Mouse (Mus musculus) spleen, postnatal 10 days (tissue): ENCODE data around the gene Vmn1r236.
A peak's percentile ranks its signal among the peaks of the same experiment; 100 is the strongest.

Experiments
- DNase-seq, 2 experiments: peaks; one replicate each; pipeline ENCODE4 v3.0.0; 2021 to 2022; ENCODE audit warnings: low spot score in 2 of 2

Gene Vmn1r236

DNA sequence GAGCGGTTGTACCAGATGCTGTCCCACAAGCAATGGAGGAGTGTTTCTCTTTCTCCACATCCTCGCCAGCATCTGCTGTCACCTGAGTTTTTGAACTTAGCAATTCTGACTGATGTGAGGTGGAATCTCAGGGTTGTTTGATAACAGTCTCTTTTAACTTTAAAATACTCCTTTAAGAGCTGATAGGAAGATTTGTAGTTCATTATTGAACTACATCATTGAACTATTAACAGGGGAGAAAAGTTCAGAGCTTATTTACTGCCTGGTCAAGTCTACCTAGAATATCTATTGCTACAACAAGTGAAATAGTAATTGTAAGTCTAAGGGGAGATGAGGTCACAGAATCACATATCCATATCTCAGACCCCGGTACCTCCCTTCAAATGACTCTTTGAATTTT is at the start of gene Vmn1r236:
Gene Vmn1r236 (plus strand): TSS at position 301 of the 400 bp plus-strand sequence.
- DNase-seq = no peak

DNA sequence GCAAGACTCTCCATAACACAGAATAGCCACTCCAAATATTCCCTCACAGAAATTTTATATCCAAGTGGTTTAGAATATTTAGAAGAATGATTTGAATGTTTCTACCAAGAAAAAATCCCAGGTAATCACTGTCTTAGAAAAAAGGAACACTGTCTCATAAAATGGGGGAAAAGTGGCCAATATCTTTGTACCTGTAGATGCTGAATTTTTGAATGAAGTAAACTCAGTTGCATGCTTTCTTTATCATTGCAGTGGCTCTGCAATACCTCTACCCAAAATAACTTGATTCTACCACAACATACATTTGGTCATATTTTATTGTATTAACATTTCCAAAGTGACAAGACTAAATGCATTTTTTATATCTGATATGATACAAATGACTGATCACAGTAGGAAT is 26.6 kb upstream of the Vmn1r236 start, which contains the start of gene Vmn1r235:
Gene Vmn1r235 (plus strand): TSS at position 301 of the 400 bp plus-strand sequence.
- no peak for DNase-seq

DNA sequence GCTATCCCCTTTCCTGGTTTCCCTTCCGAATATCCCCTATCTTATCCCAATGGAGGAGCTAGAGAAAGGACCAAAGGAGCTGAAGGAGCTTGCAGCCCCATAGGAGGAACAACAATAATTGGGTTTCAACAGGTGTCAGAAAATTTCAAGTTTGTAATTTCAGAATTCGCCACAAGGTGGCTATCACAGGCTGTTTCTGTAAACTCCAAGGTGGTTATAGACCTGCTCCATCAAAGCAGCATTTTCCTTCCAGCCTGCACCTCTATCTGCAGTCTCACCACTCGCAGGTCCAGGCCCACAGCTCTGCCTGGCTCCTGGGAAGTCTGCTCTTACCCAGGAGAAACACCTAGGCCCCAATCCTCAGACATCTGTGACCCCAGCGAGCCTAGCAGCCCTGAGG is 10.6 kb upstream of the Vmn1r236 start:
- peak in 1 of 2 experiments; percentile 16 for DNase-seq

DNA sequence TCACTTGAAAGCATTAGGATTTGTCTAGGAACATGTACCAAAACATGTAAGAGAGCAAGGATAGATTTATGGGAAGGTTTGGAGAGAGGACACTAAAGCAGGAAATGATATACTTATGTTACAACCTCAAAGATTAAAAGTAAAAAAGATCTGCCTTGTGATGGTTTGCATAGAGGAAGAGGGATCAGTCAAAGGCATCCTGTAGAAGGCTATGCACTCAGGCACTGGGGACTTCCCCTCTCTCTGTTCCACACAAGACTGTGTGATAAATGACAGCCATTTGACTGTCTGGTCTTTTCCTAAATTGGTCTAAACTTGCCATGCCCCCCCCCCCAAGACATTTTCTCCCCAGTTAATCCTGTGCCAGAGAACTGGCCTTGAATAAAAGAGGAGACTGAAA is 1.7 kb downstream of the Vmn1r236 start:
- DNase-seq = no peak

DNA sequence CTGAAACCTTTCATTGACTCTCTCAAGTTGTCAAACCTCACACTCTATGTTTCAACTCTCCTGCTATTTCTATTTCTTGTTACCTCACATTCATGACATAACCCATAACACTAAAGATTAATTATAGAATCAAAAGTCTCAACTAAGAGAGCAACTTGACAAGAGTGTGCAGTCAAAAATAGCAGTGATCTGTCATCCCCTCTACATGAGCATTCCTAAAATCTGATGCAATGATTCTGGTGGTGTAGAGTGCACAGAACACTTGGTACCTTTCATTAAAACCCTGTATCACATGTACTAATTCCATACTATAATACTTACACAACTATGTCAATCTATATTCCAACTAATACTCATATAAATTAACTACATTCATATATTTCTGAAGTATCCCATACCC is 7.0 kb downstream of the Vmn1r236 start:
- DNase-seq = no peak

DNA sequence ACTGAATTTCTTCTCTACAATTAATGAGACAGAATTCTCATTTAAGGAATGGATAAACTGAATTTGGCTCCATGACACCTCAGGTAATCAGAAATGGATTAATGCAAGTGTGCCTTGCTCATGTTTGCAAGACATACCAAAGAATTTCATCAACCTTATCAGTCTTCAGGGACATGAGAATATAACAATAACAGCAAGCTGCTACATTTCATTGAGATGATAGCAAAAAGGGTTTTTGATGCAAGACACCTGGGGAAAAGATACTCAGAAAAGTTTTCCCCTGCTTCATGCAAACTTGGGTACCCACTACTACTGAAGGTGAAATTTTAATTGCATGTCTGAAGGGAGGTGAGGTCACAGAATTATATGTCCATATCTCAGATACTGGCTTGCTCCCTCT is 28.8 kb downstream of the Vmn1r236 start, which contains the start of gene Vmn1r237:
Gene Vmn1r237 (plus strand): TSS at position 301 of the 400 bp plus-strand sequence.
- no peak for DNase-seq
